Mouse (Mus musculus) mesoderm, embryonic 11.5 days (tissue): ENCODE results near the gene Pla2g4b.
A peak's percentile ranks its signal among the peaks of the same experiment; 100 is the strongest.

Source experiments
- DNase-seq: peaks from one replicate; pipeline ENCODE4 v3.0.0-alpha.2; 2012; ENCODE audit warnings: low read depth, low spot score

The Pla2g4b gene

GRCm38 (mm10) chr2:120062248-120062647 lies 29.0 kb downstream of the Pla2g4b start:
- no peak for DNase-seq

GRCm38 (mm10) chr2:120064639-120065038 lies 31.4 kb downstream of the Pla2g4b start:
- no peak for DNase-seq

GRCm38 (mm10) chr2:120065243-120065642 lies 32.0 kb downstream of the Pla2g4b start:
- no peak for DNase-seq

GRCm38 (mm10) chr2:120066224-120066623 lies 33.0 kb downstream of the Pla2g4b start:
- no peak for DNase-seq

- DNase-seq, result peak; percentile 56
Measured at GRCm38 (mm10) chr2:120068555-120069465, 35.6 kb downstream of the Pla2g4b start.

- DNase-seq, result no peak
Measured at GRCm38 (mm10) chr2:120069466-120069990, 36.3 kb downstream of the Pla2g4b start.

- DNase-seq, result no peak
Measured at GRCm38 (mm10) chr2:120074096-120074495, 40.9 kb downstream of the Pla2g4b start.

GRCm38 (mm10) chr2:120076076-120076705 lies 43.0 kb downstream of the Pla2g4b start:
- peak; percentile 39 for DNase-seq

- no peak for DNase-seq
Measured at GRCm38 (mm10) chr2:120082416-120082815, 49.2 kb downstream of the Pla2g4b start.

GRCm38 (mm10) chr2:120084593-120085361 lies 51.6 kb downstream of the Pla2g4b start:
- DNase-seq, result no peak

- no peak for DNase-seq
Measured at GRCm38 (mm10) chr2:120086038-120086437, 52.8 kb downstream of the Pla2g4b start.

GRCm38 (mm10) chr2:120087391-120087790 lies 54.2 kb downstream of the Pla2g4b start:
- DNase-seq, result no peak

- DNase-seq, result no peak
Measured at GRCm38 (mm10) chr2:120087897-120088296, 54.7 kb downstream of the Pla2g4b start.

- DNase-seq, result no peak
Measured at GRCm38 (mm10) chr2:120090979-120091378, 57.8 kb downstream of the Pla2g4b start.
